Mouse (Mus musculus): ENCODE data around the gene Rbks. TPM values are rescaled to one million over a fixed set of nuclear protein-coding genes. Genes with fewer than 3 reads are reported as not detected.
"Not testable (repeated sequence)": the region's sequence is repeated elsewhere in the genome, so short reads cannot be mapped to it uniquely, and the experiment has no call there.

Rbks gene
- polyA plus RNA-seq, 1 experiment from 2014 or later: 1.7 TPM

- no peak overlapping the region for H3K4me2 ChIP-seq (replicated peaks)
- peaks cover 7% of the 10 kb centered on the region for H3K4me1 ChIP-seq (replicated peaks)
- no peak overlapping the region for H3K4me3 ChIP-seq (replicated peaks)
- ATAC-seq: no peak
- H3K27ac ChIP-seq: no peak overlapping the region
- H3K9ac ChIP-seq (replicated peaks): no peak overlapping the region
- H3K9me3 ChIP-seq: no peaks in the 10 kb centered on the region
- 37% methylated on average over 9 of the region's 9 CpGs for WGBS
- 0 out of 2 replicates have a peak, but pooled peaks cover 5% of the 10 kb centered on the region for H3K36me3 ChIP-seq
- no peaks in the 10 kb centered on the region for H3K27me3 ChIP-seq
These were observed 60.7 kb downstream of the Rbks start for GRCm38 (mm10) chr5:31636636-31637253.

GRCm38 (mm10) chr5:31634679-31635078 lies 62.7 kb downstream of the Rbks start:
- H3K9ac ChIP-seq (replicated peaks): no peak overlapping the region
- no peak overlapping the region for H3K27ac ChIP-seq

GRCm38 (mm10) chr5:31634161-31634560 lies 63.3 kb downstream of the Rbks start:
- H3K9me3 ChIP-seq: no peaks in the 10 kb centered on the region
- no peak overlapping the region for H3K27ac ChIP-seq
- H3K27me3 ChIP-seq: no peaks in the 10 kb centered on the region
- peaks cover 7% of the 10 kb centered on the region for H3K4me1 ChIP-seq (replicated peaks)
- no peak for ATAC-seq
- no peak overlapping the region for H3K4me3 ChIP-seq (replicated peaks)
- H3K4me2 ChIP-seq (replicated peaks): no peak overlapping the region
- H3K36me3 ChIP-seq: no peaks in the 10 kb centered on the region
- no peak overlapping the region for H3K9ac ChIP-seq (replicated peaks)
- WGBS: 67% methylated on average over 4 of the region's 4 CpGs

More at GRCm38 (mm10) chr5:31634679-31635078, 62.7 kb downstream of the Rbks start:
- 42% methylated on average over 5 of the region's 5 CpGs for WGBS
- Histone ChIP-seq H3K9me3 (no peaks in the 10 kb centered on the region), H3K4me3 (replicated peaks) (no peak overlapping the region), H3K4me1 (replicated peaks) (peaks cover 7% of the 10 kb centered on the region), H3K27me3 (no peaks in the 10 kb centered on the region), H3K36me3 (no peaks in the 10 kb centered on the region), H3K4me2 (replicated peaks) (no peak overlapping the region)
- no peak for ATAC-seq

- H3K4me2 ChIP-seq (replicated peaks); H3K9me3 ChIP-seq; H3K36me3 ChIP-seq; H3K9ac ChIP-seq (replicated peaks); H3K27me3 ChIP-seq; H3K4me3 ChIP-seq (replicated peaks); H3K27ac ChIP-seq; ATAC-seq; H3K4me1 ChIP-seq (replicated peaks): not testable (repeated sequence)
- 97% methylated on average over 4 of the region's 4 CpGs for WGBS
These were observed 66.3 kb downstream of the Rbks start for GRCm38 (mm10) chr5:31631169-31631568.

- H3K9me3 ChIP-seq: no peaks in the 10 kb centered on the region
- H3K4me3 ChIP-seq (replicated peaks): no peak overlapping the region
- H3K4me1 ChIP-seq (replicated peaks): no peaks in the 10 kb centered on the region
- H3K36me3 ChIP-seq: peaks cover 4% of the 10 kb centered on the region; the same call in 1 of the 2 replicates
- H3K9ac ChIP-seq (replicated peaks): no peak overlapping the region
- 70% methylated on average over 5 of the region's 5 CpGs for WGBS
- ATAC-seq: no peak
- no peak overlapping the region for H3K4me2 ChIP-seq (replicated peaks)
- no peak overlapping the region for H3K27ac ChIP-seq
- no peaks in the 10 kb centered on the region for H3K27me3 ChIP-seq
These were observed 67.4 kb downstream of the Rbks start for GRCm38 (mm10) chr5:31630064-31630463.

- Histone ChIP-seq H3K27me3 (no peaks in the 10 kb centered on the region), H3K9me3 (no peaks in the 10 kb centered on the region), H3K4me1 (replicated peaks) (no peaks in the 10 kb centered on the region), H3K36me3 (peaks cover 5% of the 10 kb centered on the region), H3K4me3 (replicated peaks) (no peak overlapping the region), H3K9ac (replicated peaks) (no peak overlapping the region), H3K4me2 (replicated peaks) (no peak overlapping the region), H3K27ac (no peak overlapping the region)
- whole genome bisulfite sequencing: 94% methylated on average over 8 of the region's 8 CpGs
- no peak for ATAC-seq
These were observed 68.9 kb downstream of the Rbks start for GRCm38 (mm10) chr5:31628555-31628954.

- no peak overlapping the region for H3K9ac ChIP-seq (replicated peaks)
- 82% methylated on average over 9 of the region's 9 CpGs for WGBS
- H3K27ac ChIP-seq: no peak overlapping the region
- H3K27me3 ChIP-seq: no peaks in the 10 kb centered on the region
- no peaks in the 10 kb centered on the region for H3K9me3 ChIP-seq
- no peak overlapping the region for H3K4me3 ChIP-seq (replicated peaks)
- no peaks in the 10 kb centered on the region for H3K4me1 ChIP-seq (replicated peaks)
- no peak overlapping the region for H3K4me2 ChIP-seq (replicated peaks)
- peaks cover 8% of the 10 kb centered on the region for H3K36me3 ChIP-seq
- no peak for ATAC-seq
These were observed 69.6 kb downstream of the Rbks start for GRCm38 (mm10) chr5:31627562-31628526.

GRCm38 (mm10) chr5:31627117-31627516 lies 70.3 kb downstream of the Rbks start:
- no peaks in the 10 kb centered on the region for H3K4me1 ChIP-seq (replicated peaks)
- H3K27me3 ChIP-seq: no peaks in the 10 kb centered on the region
- H3K9ac ChIP-seq (replicated peaks): no peak overlapping the region
- WGBS: 47% methylated on average over 3 of the region's 3 CpGs
- H3K4me2 ChIP-seq (replicated peaks): no peak overlapping the region
- peaks cover 8% of the 10 kb centered on the region for H3K36me3 ChIP-seq
- no peaks in the 10 kb centered on the region for H3K9me3 ChIP-seq
- H3K27ac ChIP-seq: no peak overlapping the region
- no peak for ATAC-seq
- no peak overlapping the region for H3K4me3 ChIP-seq (replicated peaks)

GRCm38 (mm10) chr5:31620326-31620725 lies 77.1 kb downstream of the Rbks start:
- H3K4me2 ChIP-seq (replicated peaks): no peak overlapping the region
- H3K9me3 ChIP-seq: no peaks in the 10 kb centered on the region
- H3K9ac ChIP-seq (replicated peaks): no peak overlapping the region
- H3K36me3 ChIP-seq: peaks cover 46% of the 10 kb centered on the region
- no peak overlapping the region for H3K4me3 ChIP-seq (replicated peaks)
- H3K27me3 ChIP-seq: no peaks in the 10 kb centered on the region
- peaks cover 4% of the 10 kb centered on the region for H3K4me1 ChIP-seq (replicated peaks)
- 95% methylated on average over 3 of the region's 3 CpGs for WGBS
- no peak for ATAC-seq
- H3K27ac ChIP-seq: no peak overlapping the region

- H3K36me3 ChIP-seq: peaks cover 28% of the 10 kb centered on the region
- no peaks in the 10 kb centered on the region for H3K27me3 ChIP-seq
- ATAC-seq: no peak
- H3K27ac ChIP-seq: peak overlapping the region; percentile 88
- WGBS: 45% methylated on average over 6 of the region's 6 CpGs
- no peaks in the 10 kb centered on the region for H3K9me3 ChIP-seq
- peaks cover 17% of the 10 kb centered on the region for H3K4me1 ChIP-seq (replicated peaks)
- peak overlapping the region; percentile 84 for H3K4me3 ChIP-seq (replicated peaks)
- peak overlapping the region; percentile 69 for H3K4me2 ChIP-seq (replicated peaks)
- peak overlapping the region; percentile 78 for H3K9ac ChIP-seq (replicated peaks)
These were observed 82.9 kb downstream of the Rbks start for GRCm38 (mm10) chr5:31614339-31615025.

- peak overlapping the region; percentile 69 for H3K4me2 ChIP-seq (replicated peaks)
- peak overlapping the region; percentile 88 for H3K27ac ChIP-seq
- H3K36me3 ChIP-seq: peaks cover 25% of the 10 kb centered on the region
- WGBS: 1% methylated on average over 37 of the region's 37 CpGs
- peak; percentile 98 for ATAC-seq
- H3K27me3 ChIP-seq: no peaks in the 10 kb centered on the region
- peaks cover 17% of the 10 kb centered on the region for H3K4me1 ChIP-seq (replicated peaks)
- peak overlapping the region; percentile 78 for H3K9ac ChIP-seq (replicated peaks)
- H3K4me3 ChIP-seq (replicated peaks): peak overlapping the region; percentile 84
- H3K9me3 ChIP-seq: no peaks in the 10 kb centered on the region
These were observed 83.6 kb downstream of the Rbks start for GRCm38 (mm10) chr5:31613852-31614286.

- Histone ChIP-seq H3K4me1 (replicated peaks) (peaks cover 17% of the 10 kb centered on the region), H3K9ac (replicated peaks) (no peak overlapping the region), H3K27me3 (no peaks in the 10 kb centered on the region), H3K36me3 (peaks cover 5% of the 10 kb centered on the region; the same call in 1 of the 2 replicates), H3K27ac (no peak overlapping the region), H3K9me3 (no peaks in the 10 kb centered on the region), H3K4me3 (replicated peaks) (no peak overlapping the region), H3K4me2 (replicated peaks) (no peak overlapping the region)
- no peak for ATAC-seq
- WGBS: 87% methylated on average over 1 of the region's 1 CpGs
These were observed 86.2 kb downstream of the Rbks start for GRCm38 (mm10) chr5:31611186-31611585.

All from midbrain, embryonic 13.5 days (tissue).